Mouse (Mus musculus): ENCODE data around the gene Ip6k3. TPM values are rescaled to one million over a fixed set of nuclear protein-coding genes. Genes with fewer than 3 reads are reported as not detected.

Gene Ip6k3
- polyA plus RNA-seq, 1 experiment from 2014 or later, result not detected

DNA sequence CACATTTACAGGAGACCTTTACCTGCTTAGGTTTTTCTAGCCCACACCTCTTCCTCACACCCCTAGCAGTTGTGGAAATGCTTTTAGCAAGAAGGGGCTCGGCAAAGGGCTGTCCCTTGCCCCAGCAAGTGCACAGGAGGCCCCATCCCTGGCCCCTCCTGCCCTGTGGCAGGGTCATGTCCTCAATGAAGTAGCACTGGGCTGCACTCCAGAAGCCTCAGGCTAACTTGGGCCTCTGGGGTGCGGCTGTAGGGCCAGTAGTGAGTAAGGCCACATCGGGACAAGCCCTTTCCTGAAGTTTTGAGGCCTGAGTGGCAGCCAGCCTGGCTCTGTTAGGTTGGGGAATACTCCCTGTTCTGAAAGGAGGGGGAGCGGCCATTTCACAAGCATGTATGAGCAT, 6.7 kb downstream of the Ip6k3 start:
- H3K9me3 ChIP-seq (ENCODE audit: control insufficient read depth), result no peaks in the 10 kb centered on the region
- H3K27me3 ChIP-seq (replicated peaks; ENCODE audit: control insufficient read depth, insufficient read depth, low read length), result no peaks in the 10 kb centered on the region
- H3K27ac ChIP-seq (ENCODE audit: low read depth, low read length), result no peak overlapping the region
- WGBS, result 62% methylated on average over 4 of the region's 4 CpGs
- no peak for ATAC-seq
- no peaks in the 10 kb centered on the region for H3K36me3 ChIP-seq (ENCODE audit: control insufficient read depth, insufficient read depth)
- H3K4me1 ChIP-seq (replicated peaks; ENCODE audit: control insufficient read depth, insufficient read depth, low read length), result no peaks in the 10 kb centered on the region
- TF ChIP-seq CTCF (IDR thresholded peaks at IDR 0.05; ENCODE audit: low read depth), result no peak
- H3K4me2 ChIP-seq (replicated peaks; ENCODE audit: low read depth), result no peak overlapping the region
- no peak overlapping the region for H3K4me3 ChIP-seq (ENCODE audit: low read depth, low read length)
- H3K9ac ChIP-seq (ENCODE audit: low read depth, low read length), result no peak overlapping the region

DNA sequence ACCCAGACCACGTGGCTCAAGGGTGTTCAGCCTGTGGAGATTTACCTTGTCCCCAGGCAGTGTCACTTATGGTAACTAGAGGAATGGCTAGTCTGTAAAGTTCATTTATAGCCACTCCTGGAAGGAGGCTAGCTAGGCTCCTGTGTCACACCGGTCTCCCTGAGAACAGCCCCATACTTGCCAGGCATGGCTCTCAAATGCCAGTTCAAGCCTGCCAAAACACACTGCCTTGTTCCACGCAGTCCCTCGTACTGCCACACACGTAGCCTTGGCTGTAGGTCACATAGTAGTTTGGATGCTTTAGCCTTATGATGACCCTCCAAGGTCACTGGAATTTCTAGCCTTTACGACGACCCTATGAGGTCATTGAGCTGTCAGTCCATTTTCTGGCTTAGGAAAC, 8.4 kb downstream of the Ip6k3 start:
- no peak for TF ChIP-seq CTCF (IDR thresholded peaks at IDR 0.05; ENCODE audit: low read depth)
- Histone ChIP-seq H3K4me3 (ENCODE audit: low read depth, low read length) (no peak overlapping the region), H3K36me3 (ENCODE audit: control insufficient read depth, insufficient read depth) (no peaks in the 10 kb centered on the region), H3K4me1 (replicated peaks; ENCODE audit: control insufficient read depth, insufficient read depth, low read length) (no peaks in the 10 kb centered on the region), H3K27me3 (replicated peaks; ENCODE audit: control insufficient read depth, insufficient read depth, low read length) (no peaks in the 10 kb centered on the region), H3K9ac (ENCODE audit: low read depth, low read length) (no peak overlapping the region), H3K27ac (ENCODE audit: low read depth, low read length) (no peak overlapping the region), H3K9me3 (ENCODE audit: control insufficient read depth) (no peaks in the 10 kb centered on the region), H3K4me2 (replicated peaks; ENCODE audit: low read depth) (no peak overlapping the region)
- ATAC-seq, result no peak
- WGBS, result 76% methylated on average over 7 of the region's 7 CpGs

DNA sequence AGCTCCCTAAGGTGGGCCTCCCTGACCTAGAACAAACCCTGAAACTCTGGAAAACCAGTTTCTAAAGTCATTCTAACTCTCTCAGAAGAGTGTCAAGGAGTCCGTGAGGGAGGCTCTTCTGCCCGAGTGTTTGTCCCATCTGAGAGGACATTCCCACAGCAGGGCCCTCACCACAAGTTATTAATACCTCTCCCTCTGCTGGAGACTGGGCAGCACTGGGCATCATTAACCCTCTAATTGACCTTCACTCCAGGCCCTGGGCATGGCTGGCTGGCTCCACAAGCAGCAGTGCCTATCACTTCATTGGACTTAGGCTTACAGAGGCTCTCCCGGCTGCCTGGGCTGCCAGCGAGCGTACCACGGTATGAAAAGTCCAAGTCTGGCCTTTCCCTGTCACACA, 9.2 kb downstream of the Ip6k3 start:
- no peaks in the 10 kb centered on the region for H3K4me1 ChIP-seq (replicated peaks; ENCODE audit: control insufficient read depth, insufficient read depth, low read length)
- no peak overlapping the region for H3K4me2 ChIP-seq (replicated peaks; ENCODE audit: low read depth)
- no peak for TF ChIP-seq CTCF (IDR thresholded peaks at IDR 0.05; ENCODE audit: low read depth)
- H3K36me3 ChIP-seq (ENCODE audit: control insufficient read depth, insufficient read depth), result no peaks in the 10 kb centered on the region
- no peak for ATAC-seq
- H3K27me3 ChIP-seq (replicated peaks; ENCODE audit: control insufficient read depth, insufficient read depth, low read length), result no peaks in the 10 kb centered on the region
- no peak overlapping the region for H3K27ac ChIP-seq (ENCODE audit: low read depth, low read length)
- no peak overlapping the region for H3K9ac ChIP-seq (ENCODE audit: low read depth, low read length)
- WGBS, result 93% methylated on average over 6 of the region's 6 CpGs
- H3K9me3 ChIP-seq (ENCODE audit: control insufficient read depth), result no peaks in the 10 kb centered on the region
- H3K4me3 ChIP-seq (ENCODE audit: low read depth, low read length), result no peak overlapping the region

DNA sequence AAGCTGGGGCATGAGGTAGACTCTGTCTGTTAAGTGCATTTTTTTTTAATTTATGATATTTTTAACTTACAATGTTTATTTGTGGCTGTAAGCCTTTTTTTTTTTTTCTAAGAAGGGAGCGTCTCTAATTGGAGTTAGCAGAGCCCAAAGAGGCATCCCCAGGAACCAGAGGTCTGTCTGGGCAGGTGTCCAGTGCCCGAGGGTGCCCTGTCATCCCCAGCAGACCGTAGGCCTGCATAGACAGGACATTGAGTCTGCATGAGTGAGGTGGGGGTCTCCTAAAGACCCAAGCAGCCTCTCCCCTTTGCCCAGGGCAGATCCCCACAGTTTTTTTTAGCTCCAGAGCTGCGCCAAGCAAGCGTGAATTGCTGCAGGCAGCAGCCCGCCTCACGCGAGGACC, 11.8 kb downstream of the Ip6k3 start:
- H3K27me3 ChIP-seq (replicated peaks; ENCODE audit: control insufficient read depth, insufficient read depth, low read length), result no peaks in the 10 kb centered on the region
- H3K27ac ChIP-seq (ENCODE audit: low read depth, low read length), result no peak overlapping the region
- no peak overlapping the region for H3K9ac ChIP-seq (ENCODE audit: low read depth, low read length)
- no peak for ATAC-seq
- no peaks in the 10 kb centered on the region for H3K9me3 ChIP-seq (ENCODE audit: control insufficient read depth)
- 79% methylated on average over 8 of the region's 8 CpGs for WGBS
- no peak for TF ChIP-seq CTCF (IDR thresholded peaks at IDR 0.05; ENCODE audit: low read depth)
- H3K36me3 ChIP-seq (ENCODE audit: control insufficient read depth, insufficient read depth), result no peaks in the 10 kb centered on the region
- H3K4me2 ChIP-seq (replicated peaks; ENCODE audit: low read depth), result no peak overlapping the region
- H3K4me1 ChIP-seq (replicated peaks; ENCODE audit: control insufficient read depth, insufficient read depth, low read length), result no peaks in the 10 kb centered on the region
- no peak overlapping the region for H3K4me3 ChIP-seq (ENCODE audit: low read depth, low read length)

DNA sequence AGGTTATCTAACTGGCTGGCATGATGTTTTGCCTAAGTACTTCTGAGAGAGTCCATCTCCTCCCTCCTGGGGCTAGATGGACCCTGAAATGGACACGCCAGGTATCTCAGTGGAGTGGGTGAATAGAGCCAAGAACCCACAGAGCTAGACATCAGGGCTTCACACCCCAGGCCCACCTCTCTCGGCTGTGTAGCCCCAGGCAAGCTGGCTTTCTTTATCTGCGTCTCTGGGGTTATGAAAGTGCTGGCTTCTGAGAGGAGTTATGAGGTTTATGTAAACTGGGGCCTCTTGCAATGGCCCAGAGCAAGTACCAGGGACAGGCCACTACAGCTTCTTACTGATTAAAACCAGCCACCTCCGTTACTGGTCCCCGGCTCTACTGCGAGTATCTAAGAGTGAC, 12.7 kb downstream of the Ip6k3 start:
- no peak for TF ChIP-seq CTCF (IDR thresholded peaks at IDR 0.05; ENCODE audit: low read depth)
- no peaks in the 10 kb centered on the region for H3K9me3 ChIP-seq (ENCODE audit: control insufficient read depth)
- H3K27ac ChIP-seq (ENCODE audit: low read depth, low read length), result no peak overlapping the region
- no peaks in the 10 kb centered on the region for H3K27me3 ChIP-seq (replicated peaks; ENCODE audit: control insufficient read depth, insufficient read depth, low read length)
- no peak overlapping the region for H3K4me3 ChIP-seq (ENCODE audit: low read depth, low read length)
- no peaks in the 10 kb centered on the region for H3K36me3 ChIP-seq (ENCODE audit: control insufficient read depth, insufficient read depth)
- no peak overlapping the region for H3K4me2 ChIP-seq (replicated peaks; ENCODE audit: low read depth)
- H3K4me1 ChIP-seq (replicated peaks; ENCODE audit: control insufficient read depth, insufficient read depth, low read length), result no peaks in the 10 kb centered on the region
- ATAC-seq, result no peak
- no peak overlapping the region for H3K9ac ChIP-seq (ENCODE audit: low read depth, low read length)
- WGBS, result 67% methylated on average over 6 of the region's 6 CpGs

DNA sequence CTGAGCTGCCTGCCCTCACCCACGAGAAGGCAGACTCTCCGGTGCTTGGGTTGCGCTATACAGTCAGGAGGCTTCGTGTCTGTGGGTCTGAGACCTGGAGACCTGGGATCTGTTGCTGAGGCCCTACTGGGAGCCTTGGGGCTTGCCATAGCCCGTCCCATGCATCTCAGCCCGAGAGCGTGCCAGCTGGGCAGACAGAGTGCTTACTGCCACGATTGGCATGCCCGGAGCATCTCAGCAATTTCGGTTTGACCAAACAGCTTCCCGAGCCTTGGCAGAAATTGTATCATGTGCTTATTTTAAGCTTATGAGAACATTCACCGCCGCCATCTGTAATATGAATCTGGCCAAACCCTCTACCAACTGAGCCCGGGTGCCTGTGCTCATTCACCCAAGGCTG, 13.3 kb downstream of the Ip6k3 start:
- Histone ChIP-seq H3K36me3 (ENCODE audit: control insufficient read depth, insufficient read depth) (no peaks in the 10 kb centered on the region), H3K27ac (ENCODE audit: low read depth, low read length) (no peak overlapping the region), H3K4me3 (ENCODE audit: low read depth, low read length) (no peak overlapping the region), H3K9me3 (ENCODE audit: control insufficient read depth) (no peaks in the 10 kb centered on the region), H3K27me3 (replicated peaks; ENCODE audit: control insufficient read depth, insufficient read depth, low read length) (no peaks in the 10 kb centered on the region), H3K4me1 (replicated peaks; ENCODE audit: control insufficient read depth, insufficient read depth, low read length) (no peaks in the 10 kb centered on the region), H3K4me2 (replicated peaks; ENCODE audit: low read depth) (no peak overlapping the region), H3K9ac (ENCODE audit: low read depth, low read length) (no peak overlapping the region)
- no peak for ATAC-seq
- WGBS, result 85% methylated on average over 14 of the region's 14 CpGs
- no peak for TF ChIP-seq CTCF (IDR thresholded peaks at IDR 0.05; ENCODE audit: low read depth)

DNA sequence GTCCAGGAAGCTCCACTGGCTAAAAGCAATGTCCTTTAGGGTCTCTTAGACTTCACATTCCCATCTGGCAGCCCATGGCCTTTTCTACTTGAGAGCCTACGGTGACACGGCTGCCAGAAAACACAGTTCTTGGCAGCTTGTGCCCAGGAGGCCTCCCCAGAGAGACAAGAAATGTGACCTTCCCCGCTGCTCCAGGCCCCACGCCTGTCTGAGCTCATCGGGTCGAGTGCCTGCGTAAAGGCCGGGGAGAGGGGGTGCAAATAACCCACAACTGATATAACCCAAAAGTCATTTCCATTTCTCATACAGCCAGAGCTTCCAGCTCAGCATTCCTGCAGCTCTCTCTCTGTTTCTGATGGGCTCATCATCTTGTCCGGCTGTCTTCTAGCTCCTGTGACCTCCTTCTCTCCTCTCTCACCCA, 13.8 kb downstream of the Ip6k3 start:
- no peak for ATAC-seq
- TF ChIP-seq CTCF (IDR thresholded peaks at IDR 0.05; ENCODE audit: low read depth), result no peak
- 45% methylated on average over 9 of the region's 9 CpGs for WGBS
- Histone ChIP-seq H3K27ac (ENCODE audit: low read depth, low read length) (no peak overlapping the region), H3K9ac (ENCODE audit: low read depth, low read length) (no peak overlapping the region), H3K9me3 (ENCODE audit: control insufficient read depth) (no peaks in the 10 kb centered on the region), H3K4me3 (ENCODE audit: low read depth, low read length) (no peak overlapping the region), H3K4me2 (replicated peaks; ENCODE audit: low read depth) (no peak overlapping the region), H3K36me3 (ENCODE audit: control insufficient read depth, insufficient read depth) (no peaks in the 10 kb centered on the region), H3K27me3 (replicated peaks; ENCODE audit: control insufficient read depth, insufficient read depth, low read length) (no peaks in the 10 kb centered on the region), H3K4me1 (replicated peaks; ENCODE audit: control insufficient read depth, insufficient read depth, low read length) (no peaks in the 10 kb centered on the region)
